Mouse (Mus musculus): ENCODE measurements at regions not wholly inside any gene's neighbourhood (a gene's known extent, or its start where the extent isn't known, plus 50 kb on each side); places are given as distances from the start of the nearest gene placed in this dataset.
A peak's percentile ranks its signal among the peaks of the same experiment; 100 is the strongest.

GRCm38 (mm10) chrX:11387200-11387940, 59.7 kb downstream of the H2al1j start:
- peak; percentile 28 for DNase-seq

- no peak for DNase-seq
Observed at GRCm38 (mm10) chrX:11388860-11389259, 61.2 kb downstream of the H2al1j start.

- no peak for DNase-seq
Observed at GRCm38 (mm10) chrX:11400406-11400805, 72.8 kb downstream of the H2al1j start.

- DNase-seq, result no peak
Observed at GRCm38 (mm10) chrX:11404369-11404768, 76.7 kb downstream of the H2al1j start.

- no peak for DNase-seq
Observed at GRCm38 (mm10) chrX:11412316-11412826, 84.7 kb downstream of the H2al1j start.

- DNase-seq, result peak; percentile 34
Observed at GRCm38 (mm10) chrX:11415662-11416061, 88.0 kb downstream of the H2al1j start.

GRCm38 (mm10) chrX:11416510-11416909, 88.9 kb downstream of the H2al1j start:
- no peak for DNase-seq

GRCm38 (mm10) chrX:11417861-11418260, 90.2 kb downstream of the H2al1j start:
- DNase-seq, result no peak

GRCm38 (mm10) chrX:11418261-11418660, 90.6 kb downstream of the H2al1j start:
- DNase-seq, result no peak

GRCm38 (mm10) chrX:11419162-11419631, 91.6 kb downstream of the H2al1j start:
- no peak for DNase-seq

- DNase-seq, result peak; percentile 32
Observed at GRCm38 (mm10) chrX:11432403-11433004, 104.9 kb downstream of the H2al1j start.

- no peak for DNase-seq
Observed at GRCm38 (mm10) chrX:11435338-11435737, 107.7 kb downstream of the H2al1j start.

- DNase-seq, result no peak
Observed at GRCm38 (mm10) chrX:11437151-11437944, 109.7 kb downstream of the H2al1j start.

GRCm38 (mm10) chrX:11443543-11443942, 115.9 kb downstream of the H2al1j start:
- DNase-seq, result no peak

- no peak for DNase-seq
Observed at GRCm38 (mm10) chrX:11444261-11444725, 116.7 kb downstream of the H2al1j start.

GRCm38 (mm10) chrX:11448711-11449110, 121.1 kb downstream of the H2al1j start:
- DNase-seq, result no peak

- DNase-seq, result no peak
Observed at GRCm38 (mm10) chrX:11458521-11458920, 130.9 kb downstream of the H2al1j start.

- DNase-seq, result no peak
Observed at GRCm38 (mm10) chrX:11463955-11464511, 136.4 kb downstream of the H2al1j start.

GRCm38 (mm10) chrX:11466191-11466590, 138.6 kb downstream of the H2al1j start:
- DNase-seq, result no peak

- DNase-seq, result peak; percentile 20
Observed at GRCm38 (mm10) chrX:11479696-11480339, 152.2 kb downstream of the H2al1j start.

- DNase-seq, result no peak
Observed at GRCm38 (mm10) chrX:11482141-11482540, 154.5 kb downstream of the H2al1j start.

- DNase-seq, result no peak
Observed at GRCm38 (mm10) chrX:11486588-11486987, 159.0 kb downstream of the H2al1j start.

Measured in embryo, embryonic 11 days (tissue).